Mouse (Mus musculus) skeletal muscle tissue, adult 2 months (tissue): ENCODE data around the gene Tmprss11c.
"Not testable (repeated sequence)": the region's sequence is repeated elsewhere in the genome, so short reads cannot be mapped to it uniquely, and the experiment has no call there.

ENCODE experiments used
- DNase-seq: peaks from one replicate; pipeline ENCODE4 v3.0.0-alpha.2; 2012; ENCODE audit warnings: low read depth, low spot score

Gene Tmprss11c

DNA sequence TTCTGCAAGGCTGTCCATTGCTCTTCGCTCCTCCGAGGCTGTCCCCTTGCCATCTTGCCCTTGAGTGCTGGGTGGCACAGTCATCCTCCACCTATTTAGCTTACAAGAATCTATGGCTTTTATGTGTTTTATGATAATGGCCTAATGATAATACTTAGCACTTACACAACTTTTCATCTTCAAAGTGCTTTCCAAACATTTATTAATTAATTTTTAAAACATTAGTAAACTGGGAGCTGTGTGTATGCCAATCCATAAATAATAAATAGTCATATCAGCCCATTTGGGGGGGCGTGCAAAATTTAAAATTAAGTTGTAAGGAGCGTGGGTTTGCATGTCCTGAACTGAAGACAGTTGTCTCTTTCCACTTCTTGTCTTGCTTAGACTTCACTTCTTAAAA is at the start of gene Tmprss11c:
Gene Tmprss11c, minus strand, starts transcription at position 101 of the 400 bp plus-strand sequence.
- no peak for DNase-seq

GRCm38 (mm10) chr5:86318018-86318956 is 29.2 kb upstream of the Tmprss11c start:
- not testable (repeated sequence) for DNase-seq

DNA sequence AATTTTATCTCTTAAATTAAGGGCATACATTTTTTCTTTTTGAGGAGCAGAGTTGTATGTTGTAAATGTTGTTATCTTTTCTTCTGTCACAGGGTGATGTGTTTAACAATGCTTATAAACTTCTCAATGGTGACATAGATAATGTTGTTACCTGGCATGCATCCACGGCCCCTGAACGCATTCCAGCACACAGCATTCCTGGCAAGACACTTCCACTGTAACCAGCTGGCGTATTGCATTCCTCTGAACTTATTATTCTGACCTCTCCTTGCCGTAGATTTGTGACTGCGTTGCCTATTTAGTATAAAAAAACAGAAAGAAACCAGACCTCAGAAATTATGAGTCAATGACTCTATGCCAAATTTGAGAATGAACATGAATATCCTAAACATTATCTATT is 17.0 kb upstream of the Tmprss11c start:
- DNase-seq = no peak

GRCm38 (mm10) chr5:86303877-86304276 is 14.8 kb upstream of the Tmprss11c start:
- DNase-seq = no peak

DNA sequence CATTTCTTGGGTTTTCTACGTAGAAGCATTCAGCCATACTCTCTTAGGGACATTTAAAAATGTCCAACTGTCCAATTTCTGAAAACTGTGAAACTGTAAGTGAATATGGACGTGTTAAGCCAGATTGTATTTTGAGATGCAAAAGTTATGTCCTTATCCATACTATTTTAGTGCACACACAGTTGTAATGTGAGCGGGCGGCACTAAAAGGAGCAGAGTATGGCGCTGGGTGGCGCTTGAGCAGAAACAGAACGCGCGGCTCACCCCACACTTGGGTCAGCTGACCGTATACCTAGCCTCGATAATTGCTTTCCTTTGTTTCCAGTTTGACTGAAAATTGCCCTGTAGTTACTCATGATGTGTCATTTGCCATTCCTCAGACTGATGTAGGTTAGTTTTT is 42.5 kb downstream of the Tmprss11c start:
- DNase-seq = no peak

GRCm38 (mm10) chr5:86244880-86245279 is 44.2 kb downstream of the Tmprss11c start:
- no peak for DNase-seq

DNA sequence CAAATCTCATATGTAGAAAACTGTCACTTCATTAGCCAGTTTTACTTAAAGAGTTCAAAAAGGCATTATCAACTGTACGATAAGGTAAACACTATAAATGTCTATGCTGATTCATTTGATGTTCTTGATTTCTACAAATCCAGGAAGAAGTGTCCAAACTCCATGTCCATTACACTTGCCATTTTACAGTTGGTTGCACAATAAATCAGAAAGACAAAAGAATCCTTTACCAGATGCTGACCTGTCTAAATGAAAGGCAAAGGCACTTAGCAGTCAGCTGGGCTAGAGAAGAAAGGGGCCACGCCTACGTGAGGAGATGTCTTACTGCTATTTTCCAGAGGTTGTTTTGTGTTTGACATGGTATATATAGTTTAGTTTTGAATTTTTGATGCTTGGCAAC is 44.8 kb downstream of the Tmprss11c start:
- DNase-seq = no peak

- DNase-seq = no peak
These were observed 61.8 kb downstream of the Tmprss11c start for GRCm38 (mm10) chr5:86227156-86227853.

GRCm38 (mm10) chr5:86197801-86198200 is 91.3 kb downstream of the Tmprss11c start, which contains the start of gene Gnrhr:
Gene Gnrhr (minus strand): TSS chr5:86197901.
- no peak for DNase-seq

DNA sequence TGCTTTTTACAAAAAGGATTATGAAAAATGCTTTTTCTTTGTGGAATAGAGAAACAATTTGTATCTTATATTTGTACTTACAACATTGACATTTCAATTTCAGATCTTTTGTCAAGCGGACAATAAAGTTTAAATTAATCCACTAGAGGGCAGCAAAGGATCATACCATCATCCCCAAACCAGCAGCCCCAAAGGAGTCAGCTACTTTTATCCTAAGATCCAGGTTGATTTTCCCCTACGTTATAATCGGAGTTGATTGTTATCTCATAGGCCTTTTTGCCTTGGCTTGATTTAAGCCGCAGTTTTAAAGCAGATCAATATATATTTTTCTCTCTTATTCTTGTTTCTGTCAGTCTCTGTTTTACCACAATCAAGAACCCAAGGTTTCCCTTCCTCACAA is 97.8 kb downstream of the Tmprss11c start:
- peak; percentile 13 for DNase-seq

DNA sequence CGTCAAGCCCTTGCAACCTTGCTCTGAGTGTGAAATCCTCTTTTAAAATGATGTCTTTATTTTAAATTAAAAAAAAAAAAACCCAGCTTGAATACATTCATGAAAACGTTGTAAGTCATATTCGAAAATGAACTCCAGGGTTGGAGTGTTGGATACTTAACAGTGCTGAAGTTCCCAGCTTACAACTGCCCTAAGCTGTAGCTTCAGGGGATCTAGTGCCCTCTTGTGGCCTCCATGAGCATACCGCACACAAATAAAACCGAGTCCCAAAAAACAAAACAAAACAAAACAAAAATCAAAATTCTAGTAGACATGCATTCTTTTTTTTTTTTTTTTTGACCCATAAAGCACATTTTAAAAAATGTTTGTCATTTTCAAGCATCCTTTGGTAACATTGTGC is 98.3 kb downstream of the Tmprss11c start:
- peak; percentile 21 for DNase-seq

DNA sequence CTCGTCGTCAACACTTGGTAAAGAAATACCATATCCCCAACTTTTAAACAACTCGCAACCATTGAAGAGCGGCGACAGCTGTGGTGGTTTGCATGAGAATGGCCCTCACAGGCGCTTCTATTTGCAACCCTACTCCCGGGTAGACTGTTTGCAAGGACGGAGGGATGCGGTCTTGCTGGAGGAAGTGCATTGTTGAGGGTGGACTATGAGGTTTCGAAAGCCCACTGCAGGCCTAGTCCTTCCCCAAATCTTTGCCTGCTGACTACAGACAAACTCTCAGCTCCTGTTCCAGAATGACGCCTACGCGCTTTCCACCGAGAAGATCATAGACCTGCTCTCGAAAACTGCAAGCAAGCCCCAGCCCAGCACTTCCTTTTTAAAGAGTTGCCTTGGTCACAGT is 98.8 kb downstream of the Tmprss11c start:
- DNase-seq = peak; percentile 10

DNA sequence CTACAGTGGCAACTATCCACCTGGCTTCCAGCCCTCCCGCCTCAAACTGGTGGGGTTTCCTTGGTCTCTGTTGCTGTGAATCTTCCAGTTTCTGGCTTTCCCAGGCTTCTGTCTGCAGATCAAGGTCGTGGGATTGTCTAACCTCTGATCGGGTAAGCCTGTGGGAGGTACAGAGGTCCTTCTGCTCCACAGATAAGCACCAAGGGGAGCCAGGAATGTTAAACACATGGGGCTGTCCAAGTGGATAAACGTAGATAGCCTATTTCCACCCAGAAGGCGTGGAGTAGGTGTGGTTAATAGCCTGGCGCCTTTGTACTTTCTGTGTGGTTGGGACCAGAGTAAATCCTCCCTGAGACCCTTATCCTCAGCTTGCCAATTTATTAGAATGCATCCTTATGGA is 101.7 kb downstream of the Tmprss11c start:
- no peak for DNase-seq
